Mouse (Mus musculus) embryo, embryonic 11 days (tissue): ENCODE data around the gene Ctsr.
"Not testable (repeated sequence)": the region's sequence is repeated elsewhere in the genome, so short reads cannot be mapped to it uniquely, and the experiment has no call there.

Experiments used
- DNase-seq: peaks from one replicate; pipeline ENCODE4 v3.0.0-alpha.2; 2015

Ctsr gene

GRCm38 (mm10) chr13:61164156-61164555 lies at the start of gene Ctsr:
Ctsr (minus strand) TSS chr13:61164256.
- no peak for DNase-seq

- DNase-seq: no peak
Observed at GRCm38 (mm10) chr13:61203310-61203709, 39.3 kb upstream of the Ctsr start, which contains the start of gene Cts6. Cts6 (minus strand) TSS chr13:61203410.

GRCm38 (mm10) chr13:61185151-61185933 lies 21.3 kb upstream of the Ctsr start:
- DNase-seq: not testable (repeated sequence)

- DNase-seq: no peak
Observed at GRCm38 (mm10) chr13:61164622-61165021, 566 bp upstream of the Ctsr start.
